Mouse (Mus musculus): ENCODE measurements at regions not wholly inside any gene's neighbourhood (a gene's known extent, or its start where the extent isn't known, plus 50 kb on each side); places are given as distances from the start of the nearest gene placed in this dataset.

- H3K27me3 ChIP-seq, result peaks cover 6% of the 10 kb centered on the region
- H3K4me3 ChIP-seq, result no peak overlapping the region
- no peaks in the 10 kb centered on the region for H3K36me3 ChIP-seq
- H3K9me3 ChIP-seq, result no peaks in the 10 kb centered on the region
- no peak overlapping the region; the same call in 1 of the 2 replicates for H3K9ac ChIP-seq
- peak overlapping the region; percentile 67 for H3K27ac ChIP-seq (replicated peaks)
- H3K4me2 ChIP-seq, result peak overlapping the region; percentile 10; the same call in 1 of the 2 replicates
- 18% methylated on average over 9 of the region's 9 CpGs for WGBS
- ATAC-seq (ENCODE audit: low read depth), result peak; percentile 93
- H3K4me1 ChIP-seq (replicated peaks), result peaks cover 24% of the 10 kb centered on the region
These were observed 102.2 kb upstream of the Adpgk start for GRCm38 (mm10) chr9:59189141-59189540.

GRCm38 (mm10) chr9:59188411-59188810 lies 102.9 kb upstream of the Adpgk start:
- 23% methylated on average over 4 of the region's 4 CpGs for WGBS

DNA sequence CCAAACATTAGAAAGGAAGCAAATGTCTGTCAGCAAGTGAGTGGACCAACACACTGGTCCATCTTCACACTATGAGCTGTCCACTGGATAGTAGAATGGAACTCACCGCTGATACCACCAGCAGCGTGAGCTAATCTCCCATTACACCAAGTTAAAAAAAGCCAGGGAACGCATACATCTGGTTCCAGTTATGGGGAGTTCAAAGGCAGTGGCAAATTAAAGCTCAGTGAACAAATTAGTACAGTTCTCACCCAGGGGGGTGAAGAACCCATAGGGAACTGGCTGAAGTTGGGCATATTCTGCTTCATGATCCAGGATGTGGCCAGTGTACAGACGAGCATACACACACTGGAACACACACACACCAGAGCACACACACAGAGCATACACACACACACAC lies 105.0 kb upstream of the Adpgk start:
- H3K9ac ChIP-seq, result no peak overlapping the region
- no peaks in the 10 kb centered on the region for H3K9me3 ChIP-seq
- H3K4me2 ChIP-seq, result no peak overlapping the region
- peaks cover 9% of the 10 kb centered on the region for H3K27me3 ChIP-seq
- WGBS, result 80% methylated on average over 4 of the region's 4 CpGs
- no peak for ATAC-seq (ENCODE audit: low read depth)
- H3K4me1 ChIP-seq (replicated peaks), result peaks cover 24% of the 10 kb centered on the region
- no peak overlapping the region for H3K4me3 ChIP-seq
- no peaks in the 10 kb centered on the region for H3K36me3 ChIP-seq
- no peak overlapping the region for H3K27ac ChIP-seq (replicated peaks)

More at GRCm38 (mm10) chr9:59188411-59188810, 102.9 kb upstream of the Adpgk start:
- H3K27me3 ChIP-seq, result peaks cover 6% of the 10 kb centered on the region
- no peak for ATAC-seq (ENCODE audit: low read depth)
- no peak overlapping the region for H3K4me3 ChIP-seq
- no peaks in the 10 kb centered on the region for H3K9me3 ChIP-seq
- H3K9ac ChIP-seq, result no peak overlapping the region
- no peak overlapping the region for H3K4me2 ChIP-seq
- no peaks in the 10 kb centered on the region for H3K36me3 ChIP-seq
- peaks cover 24% of the 10 kb centered on the region for H3K4me1 ChIP-seq (replicated peaks)
- no peak overlapping the region for H3K27ac ChIP-seq (replicated peaks)

DNA sequence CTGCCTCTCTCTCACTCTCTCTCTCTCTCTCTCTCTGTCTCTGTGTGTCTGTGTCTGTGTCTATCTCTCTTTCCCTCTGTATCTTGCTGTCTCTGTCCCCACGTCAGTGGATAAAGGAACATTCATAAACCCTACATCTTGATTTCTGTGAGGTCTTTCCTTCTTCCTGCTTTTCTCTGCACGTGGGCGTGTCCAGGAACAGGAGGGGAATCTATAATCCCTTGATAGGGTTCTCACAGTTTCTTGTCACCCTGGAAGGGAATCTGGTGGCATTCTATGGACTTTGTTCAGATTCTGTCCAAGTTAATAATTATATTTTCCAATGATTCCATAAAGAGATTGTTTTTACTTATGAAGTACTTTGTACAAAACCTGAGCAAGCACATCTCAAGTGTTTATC lies 107.3 kb upstream of the Adpgk start:
- H3K9ac ChIP-seq, result no peak overlapping the region
- no peaks in the 10 kb centered on the region for H3K9me3 ChIP-seq
- peaks cover 16% of the 10 kb centered on the region for H3K4me1 ChIP-seq (replicated peaks)
- peaks cover 9% of the 10 kb centered on the region for H3K27me3 ChIP-seq
- WGBS, result 78% methylated on average over 3 of the region's 3 CpGs
- no peak overlapping the region for H3K4me3 ChIP-seq
- no peaks in the 10 kb centered on the region for H3K36me3 ChIP-seq
- H3K27ac ChIP-seq (replicated peaks), result no peak overlapping the region
- no peak overlapping the region for H3K4me2 ChIP-seq
- no peak for ATAC-seq (ENCODE audit: low read depth)

GRCm38 (mm10) chr9:59182906-59183305 lies 108.5 kb upstream of the Adpgk start:
- ATAC-seq (ENCODE audit: low read depth), result no peak
- no peak overlapping the region for H3K4me2 ChIP-seq
- H3K4me1 ChIP-seq (replicated peaks), result peaks cover 4% of the 10 kb centered on the region
- no peak overlapping the region; the same call in 1 of the 2 replicates for H3K27ac ChIP-seq (replicated peaks)
- no peak overlapping the region for H3K9ac ChIP-seq
- H3K4me3 ChIP-seq, result no peak overlapping the region
- 77% methylated on average over 6 of the region's 6 CpGs for WGBS
- no peaks in the 10 kb centered on the region for H3K9me3 ChIP-seq
- peaks cover 7% of the 10 kb centered on the region for H3K27me3 ChIP-seq
- H3K36me3 ChIP-seq, result no peaks in the 10 kb centered on the region

DNA sequence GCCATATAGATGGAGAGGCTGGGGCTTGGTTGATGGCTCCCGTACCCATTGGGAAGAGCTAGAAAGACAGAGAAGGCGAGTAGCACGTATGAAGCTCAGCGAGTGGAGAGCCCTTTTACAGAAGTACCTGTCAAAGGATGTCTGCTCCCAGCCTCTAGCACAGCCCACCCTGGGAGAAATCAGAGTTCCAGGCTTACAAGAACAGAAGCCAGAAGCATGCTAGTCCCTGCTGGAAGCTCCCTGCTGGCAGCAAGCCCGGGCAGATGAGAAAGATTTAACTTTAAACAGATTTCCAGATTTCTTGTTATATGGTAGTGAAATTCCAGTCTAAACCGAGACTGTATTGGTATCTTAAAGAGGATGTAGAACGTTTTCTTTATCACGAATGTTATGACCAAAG lies 108.9 kb upstream of the Adpgk start:
- no peak overlapping the region for H3K4me2 ChIP-seq
- H3K4me3 ChIP-seq, result no peak overlapping the region
- WGBS, result 83% methylated on average over 8 of the region's 8 CpGs
- no peaks in the 10 kb centered on the region for H3K36me3 ChIP-seq
- no peak overlapping the region for H3K9ac ChIP-seq
- ATAC-seq (ENCODE audit: low read depth), result no peak
- peaks cover 3% of the 10 kb centered on the region; the same call in 1 of the 2 replicates for H3K27me3 ChIP-seq
- no peak overlapping the region; the same call in 1 of the 2 replicates for H3K27ac ChIP-seq (replicated peaks)
- no peaks in the 10 kb centered on the region for H3K4me1 ChIP-seq (replicated peaks)
- no peaks in the 10 kb centered on the region for H3K9me3 ChIP-seq

DNA sequence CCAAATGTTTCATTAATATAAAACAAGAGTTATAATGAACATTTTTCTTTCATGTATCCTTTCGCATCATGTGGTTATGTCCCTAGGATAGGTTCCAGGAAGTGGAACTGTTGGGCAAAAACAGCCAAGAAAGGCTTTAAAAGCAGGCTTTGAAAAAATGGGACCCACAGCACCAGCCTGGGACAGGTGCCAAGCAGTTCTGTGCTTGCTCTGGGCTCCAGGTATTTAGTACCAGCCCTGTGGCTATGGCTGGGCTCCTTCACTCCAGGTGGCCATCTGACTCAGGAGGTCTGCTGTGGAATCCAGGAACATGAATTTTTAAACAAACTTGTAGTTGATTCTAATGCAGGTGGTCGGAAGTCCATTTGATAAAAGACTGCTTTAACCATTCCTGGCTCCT lies 119.8 kb upstream of the Adpgk start:
- no peak for ATAC-seq (ENCODE audit: low read depth)
- no peak overlapping the region for H3K27ac ChIP-seq (replicated peaks)

DNA sequence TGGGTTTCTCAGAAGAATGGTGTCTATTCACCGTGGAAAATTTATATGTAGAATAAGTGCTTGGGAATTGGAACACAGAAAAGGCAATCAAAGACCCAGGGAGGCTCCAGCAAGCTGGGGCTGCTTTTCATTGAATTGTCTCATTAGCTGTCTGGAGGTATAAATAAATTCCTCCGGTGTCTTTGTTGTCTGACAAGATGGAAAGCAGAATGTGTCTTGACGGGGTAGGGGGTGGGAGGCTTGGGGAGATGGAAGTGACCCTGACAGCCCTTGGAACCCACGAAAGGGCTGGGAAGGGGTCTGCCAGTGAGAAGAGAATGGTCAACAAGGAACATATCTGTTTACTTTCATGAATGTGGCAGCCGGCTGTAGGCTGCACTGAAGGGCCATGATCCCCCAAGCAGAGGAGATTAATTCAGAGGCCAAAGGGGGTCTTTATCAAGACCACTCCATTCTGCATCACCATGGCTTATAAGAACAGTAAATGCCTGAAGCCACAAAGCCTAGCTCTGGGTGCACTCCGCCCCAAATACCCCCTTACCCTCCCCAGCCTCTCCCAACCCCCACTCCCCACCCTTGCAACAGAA lies 127.2 kb upstream of the Neo1 start:
- ATAC-seq (ENCODE audit: low read depth), result peak; percentile 88
- H3K4me3 ChIP-seq, result no peak overlapping the region
- no peaks in the 10 kb centered on the region for H3K9me3 ChIP-seq
- H3K4me1 ChIP-seq (replicated peaks), result peaks cover 24% of the 10 kb centered on the region
- WGBS, result 16% methylated on average over 6 of the region's 6 CpGs
- peaks cover 17% of the 10 kb centered on the region for H3K27me3 ChIP-seq
- no peak overlapping the region for H3K9ac ChIP-seq
- H3K27ac ChIP-seq (replicated peaks), result peak overlapping the region; percentile 90
- peak overlapping the region; percentile 16; the same call in 1 of the 2 replicates for H3K4me2 ChIP-seq
- no peaks in the 10 kb centered on the region for H3K36me3 ChIP-seq

More for the DNA sequence above, 119.8 kb upstream of the Adpgk start:
- Histone ChIP-seq H3K36me3 (no peaks in the 10 kb centered on the region), H3K27me3 (no peaks in the 10 kb centered on the region), H3K9me3 (peaks cover 11% of the 10 kb centered on the region), H3K4me1 (replicated peaks) (peaks cover 8% of the 10 kb centered on the region), H3K4me2 (no peak overlapping the region), H3K9ac (no peak overlapping the region), H3K4me3 (no peak overlapping the region)
- 87% methylated on average over 2 of the region's 2 CpGs for WGBS

GRCm38 (mm10) chr9:59162954-59163353 lies 126.7 kb upstream of the Neo1 start:
- Histone ChIP-seq H3K4me1 (replicated peaks) (peaks cover 24% of the 10 kb centered on the region), H3K4me2 (0 out of 2 replicates have a peak overlapping the region, but pooled peaks have one; percentile 16), H3K9me3 (no peaks in the 10 kb centered on the region), H3K36me3 (no peaks in the 10 kb centered on the region), H3K27me3 (peaks cover 17% of the 10 kb centered on the region), H3K27ac (replicated peaks) (peak overlapping the region; percentile 90), H3K4me3 (no peak overlapping the region), H3K9ac (no peak overlapping the region)
- peak; percentile 94 for ATAC-seq (ENCODE audit: low read depth)
- WGBS, result 13% methylated on average over 4 of the region's 4 CpGs

DNA sequence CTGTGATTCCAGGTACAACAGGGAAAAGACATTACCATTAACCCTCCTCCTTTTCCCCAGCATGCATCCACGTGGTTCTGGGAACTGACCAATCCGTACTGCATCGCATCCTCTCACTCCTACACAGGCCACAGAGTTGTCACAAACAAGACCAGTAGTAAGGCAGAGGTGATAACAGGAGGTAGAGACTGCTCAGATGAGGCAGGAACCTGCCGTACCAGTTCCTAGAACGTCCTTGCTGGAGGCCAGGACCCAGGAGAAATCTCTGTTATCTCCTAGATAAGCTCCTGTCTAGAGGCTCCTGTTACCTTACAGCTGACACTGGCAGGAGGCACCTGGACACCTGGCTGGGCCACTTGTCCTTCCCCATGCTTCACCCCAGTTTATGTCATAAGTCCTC lies 121.4 kb upstream of the Neo1 start:
- H3K4me2 ChIP-seq, result no peak overlapping the region
- no peak overlapping the region for H3K27ac ChIP-seq (replicated peaks)
- no peaks in the 10 kb centered on the region for H3K36me3 ChIP-seq
- H3K27me3 ChIP-seq, result peaks cover 28% of the 10 kb centered on the region
- H3K9me3 ChIP-seq, result no peaks in the 10 kb centered on the region
- peaks cover 20% of the 10 kb centered on the region for H3K4me1 ChIP-seq (replicated peaks)
- H3K4me3 ChIP-seq, result no peak overlapping the region
- 79% methylated on average over 5 of the region's 5 CpGs for WGBS
- ATAC-seq (ENCODE audit: low read depth), result no peak
- no peak overlapping the region for H3K9ac ChIP-seq

- no peak for ATAC-seq (ENCODE audit: low read depth)
- Histone ChIP-seq H3K4me1 (replicated peaks) (peaks cover 16% of the 10 kb centered on the region), H3K4me3 (no peak overlapping the region), H3K9me3 (no peaks in the 10 kb centered on the region), H3K9ac (no peak overlapping the region), H3K4me2 (no peak overlapping the region), H3K36me3 (no peaks in the 10 kb centered on the region), H3K27ac (replicated peaks) (no peak overlapping the region), H3K27me3 (peaks cover 31% of the 10 kb centered on the region)
- 75% methylated on average over 3 of the region's 3 CpGs for WGBS
These were observed 117.7 kb upstream of the Neo1 start for GRCm38 (mm10) chr9:59153945-59154344.

GRCm38 (mm10) chr9:59153126-59153525 lies 116.9 kb upstream of the Neo1 start:
- Histone ChIP-seq H3K36me3 (no peaks in the 10 kb centered on the region), H3K27ac (replicated peaks) (no peak overlapping the region), H3K27me3 (peaks cover 29% of the 10 kb centered on the region), H3K4me3 (no peak overlapping the region), H3K9me3 (no peaks in the 10 kb centered on the region), H3K4me2 (no peak overlapping the region), H3K9ac (no peak overlapping the region), H3K4me1 (replicated peaks) (peaks cover 16% of the 10 kb centered on the region)
- no peak for ATAC-seq (ENCODE audit: low read depth)
- 25% methylated on average over 5 of the region's 5 CpGs for WGBS

- no peaks in the 10 kb centered on the region for H3K9me3 ChIP-seq
- no peaks in the 10 kb centered on the region for H3K36me3 ChIP-seq
- ATAC-seq (ENCODE audit: low read depth), result no peak
- H3K27me3 ChIP-seq, result peaks cover 11% of the 10 kb centered on the region
- H3K4me1 ChIP-seq (replicated peaks), result no peaks in the 10 kb centered on the region
- WGBS, result 77% methylated on average over 3 of the region's 3 CpGs
- H3K4me2 ChIP-seq, result no peak overlapping the region
- H3K9ac ChIP-seq, result no peak overlapping the region
- H3K27ac ChIP-seq (replicated peaks), result no peak overlapping the region
- H3K4me3 ChIP-seq, result no peak overlapping the region
These were observed 108.1 kb upstream of the Neo1 start for GRCm38 (mm10) chr9:59144256-59144800.

Data from neural tube, embryonic 13.5 days (tissue).